Mouse (Mus musculus) erythroblast, adult 5-6 weeks (primary cell): ENCODE data around the gene Gm49380. TPM values are rescaled to one million over a fixed set of nuclear protein-coding genes. Genes with fewer than 3 reads are reported as not detected.

Experiments used
- ATAC-seq: replicated peaks from 2 replicates; pipeline ENCODE4 v1.8.0; 2016; ENCODE audit warnings: moderate number of reproducible peaks, mild to moderate bottlenecking, moderate TSS enrichment, inconsistent platforms; ENCODE audit not compliant: poor library complexity, low FRiP score, severe bottlenecking
- total RNA-seq, 2 experiments: library from RNA; stranded (forward) in 1 of 2; stranded (reverse) in 1 of 2; fragments of 150-400 nt in 1 of 2; fragments of 200-764, 138-1000 nt in 1 of 2; gene quantifications; 2 replicates each; pipeline versions ENCODE4 v1.2.3 to v1.2.4; 2015 to 2017; ENCODE audit warnings: low replicate concordance in 2 of 2

The Gm49380 gene
- total RNA-seq, 2 experiments from 2014 or later: not detected

- no peak for ATAC-seq
Observed at GRCm38 (mm10) chr9:44095781-44096180, 17.5 kb downstream of the Gm49380 start.

GRCm38 (mm10) chr9:44094737-44095136, 18.6 kb downstream of the Gm49380 start:
- ATAC-seq: no peak

GRCm38 (mm10) chr9:44093612-44094503, 19.4 kb downstream of the Gm49380 start:
- no peak for ATAC-seq

GRCm38 (mm10) chr9:44088877-44089608, 24.3 kb downstream of the Gm49380 start:
- ATAC-seq: no peak

- ATAC-seq: no peak
Observed at GRCm38 (mm10) chr9:44087761-44088455, 25.4 kb downstream of the Gm49380 start.

DNA sequence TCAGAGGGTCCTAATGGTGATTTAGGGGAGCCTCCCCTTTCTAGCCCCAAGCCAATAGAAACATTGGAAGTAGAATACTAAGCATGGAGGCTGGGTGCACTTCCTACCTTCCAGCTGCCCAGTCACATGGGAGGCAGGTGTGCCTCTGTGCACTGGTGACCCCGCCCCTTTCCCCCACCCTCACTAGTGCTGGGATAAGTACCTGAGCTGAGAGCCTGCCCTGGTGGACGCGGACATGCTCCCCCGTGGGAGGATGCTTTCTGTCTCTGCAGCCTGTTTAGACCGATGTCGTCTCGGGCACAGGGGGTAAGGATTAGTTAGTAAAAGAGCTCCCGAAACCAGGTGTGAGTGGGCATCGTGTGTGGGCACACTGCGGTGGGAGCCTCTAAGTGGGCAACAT, 26.3 kb downstream of the Gm49380 start:
- no peak for ATAC-seq

DNA sequence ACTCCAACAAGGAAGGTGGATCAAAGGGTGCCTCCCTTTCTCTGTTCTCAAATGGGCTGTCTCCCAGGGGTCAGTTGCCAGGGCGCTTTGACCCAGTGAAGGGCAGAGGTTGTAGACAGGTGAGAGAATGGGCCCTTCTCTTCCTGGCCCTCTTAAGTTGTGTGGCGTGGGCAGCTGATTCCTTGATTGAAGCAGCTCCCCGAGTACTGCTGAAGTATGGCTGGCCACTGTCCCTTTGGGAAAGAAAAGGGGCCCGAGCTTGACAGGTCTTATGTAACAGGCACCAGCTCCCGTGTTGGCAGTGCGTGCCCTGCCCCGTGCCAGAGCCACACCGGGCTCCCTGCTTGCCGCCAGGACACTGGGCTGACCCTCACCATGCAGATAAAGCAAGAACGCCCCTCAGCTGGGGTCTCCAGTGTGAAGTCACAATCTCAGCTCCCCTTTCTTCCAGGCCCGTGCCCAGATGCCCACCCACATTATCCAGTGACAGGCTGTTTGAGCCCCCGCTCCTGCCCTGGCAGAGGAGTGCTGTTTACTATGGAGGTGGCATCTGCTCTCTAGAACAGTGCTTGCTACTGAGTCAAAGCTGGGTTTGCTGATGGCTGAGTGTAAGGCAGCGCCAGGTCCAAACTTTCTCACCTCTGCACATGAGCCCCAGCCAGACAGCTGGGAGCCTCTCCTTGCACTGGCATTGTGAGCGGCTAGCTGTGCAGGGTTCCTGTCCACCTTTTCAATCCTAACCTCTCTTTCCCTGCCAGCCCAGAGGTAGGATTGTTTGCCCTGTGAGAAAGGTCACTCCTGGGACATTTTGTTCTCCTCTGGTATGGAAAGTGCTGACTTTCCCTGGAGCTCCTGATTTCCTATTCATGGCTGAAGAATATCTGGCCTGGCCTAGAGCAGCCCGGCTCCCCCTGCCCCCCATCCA, 27.3 kb downstream of the Gm49380 start:
- ATAC-seq: no peak

- no peak for ATAC-seq
Observed at GRCm38 (mm10) chr9:44085276-44085675, 28.0 kb downstream of the Gm49380 start.

- peak; percentile 61 for ATAC-seq
Observed at GRCm38 (mm10) chr9:44084659-44085229, 28.6 kb downstream of the Gm49380 start.

DNA sequence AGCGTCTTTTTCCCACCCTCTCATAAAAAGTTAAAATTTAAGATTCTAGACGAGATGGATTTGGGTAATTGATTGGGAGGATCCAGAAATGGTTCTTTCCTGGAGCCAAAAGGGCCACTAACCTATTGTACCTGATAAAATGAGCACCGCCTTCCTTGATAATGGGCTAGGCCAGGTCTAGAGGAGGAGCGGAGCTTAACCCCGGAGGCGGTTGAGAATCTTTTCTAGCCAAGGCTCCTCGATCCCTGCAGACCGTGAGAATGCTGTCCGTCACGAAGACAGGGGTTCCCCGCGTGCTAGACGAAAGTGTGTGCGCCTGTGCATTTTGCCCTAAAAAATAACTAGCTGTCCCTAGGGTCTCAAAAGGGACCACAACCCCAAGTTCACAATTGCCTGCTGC, 29.1 kb downstream of the Gm49380 start:
- no peak for ATAC-seq

GRCm38 (mm10) chr9:44083392-44084121, 29.7 kb downstream of the Gm49380 start:
- ATAC-seq: no peak

GRCm38 (mm10) chr9:44082266-44082665, 31.0 kb downstream of the Gm49380 start:
- ATAC-seq: no peak

- ATAC-seq: no peak
Observed at GRCm38 (mm10) chr9:44081581-44081980, 31.7 kb downstream of the Gm49380 start.

DNA sequence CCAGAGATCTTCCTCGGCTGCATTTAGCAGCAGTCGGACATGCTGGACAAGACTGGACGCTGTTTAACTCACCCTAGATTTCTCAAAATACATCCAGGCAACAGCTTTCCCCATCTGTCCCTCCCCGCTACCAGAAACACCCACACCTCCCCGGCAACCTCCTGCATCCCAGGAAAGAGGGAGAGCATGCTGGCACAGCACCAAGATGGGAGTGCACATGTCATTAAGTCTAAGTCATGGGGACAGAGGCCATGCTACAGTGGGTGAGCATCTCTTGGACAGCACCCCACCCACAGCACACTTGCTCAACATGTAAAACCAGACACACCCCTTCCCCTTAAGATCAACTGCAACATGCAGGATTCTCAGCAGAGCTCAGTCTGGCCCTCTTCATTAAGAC, 32.3 kb downstream of the Gm49380 start:
- no peak for ATAC-seq

- no peak for ATAC-seq
Observed at GRCm38 (mm10) chr9:44079997-44080780, 33.1 kb downstream of the Gm49380 start.

DNA sequence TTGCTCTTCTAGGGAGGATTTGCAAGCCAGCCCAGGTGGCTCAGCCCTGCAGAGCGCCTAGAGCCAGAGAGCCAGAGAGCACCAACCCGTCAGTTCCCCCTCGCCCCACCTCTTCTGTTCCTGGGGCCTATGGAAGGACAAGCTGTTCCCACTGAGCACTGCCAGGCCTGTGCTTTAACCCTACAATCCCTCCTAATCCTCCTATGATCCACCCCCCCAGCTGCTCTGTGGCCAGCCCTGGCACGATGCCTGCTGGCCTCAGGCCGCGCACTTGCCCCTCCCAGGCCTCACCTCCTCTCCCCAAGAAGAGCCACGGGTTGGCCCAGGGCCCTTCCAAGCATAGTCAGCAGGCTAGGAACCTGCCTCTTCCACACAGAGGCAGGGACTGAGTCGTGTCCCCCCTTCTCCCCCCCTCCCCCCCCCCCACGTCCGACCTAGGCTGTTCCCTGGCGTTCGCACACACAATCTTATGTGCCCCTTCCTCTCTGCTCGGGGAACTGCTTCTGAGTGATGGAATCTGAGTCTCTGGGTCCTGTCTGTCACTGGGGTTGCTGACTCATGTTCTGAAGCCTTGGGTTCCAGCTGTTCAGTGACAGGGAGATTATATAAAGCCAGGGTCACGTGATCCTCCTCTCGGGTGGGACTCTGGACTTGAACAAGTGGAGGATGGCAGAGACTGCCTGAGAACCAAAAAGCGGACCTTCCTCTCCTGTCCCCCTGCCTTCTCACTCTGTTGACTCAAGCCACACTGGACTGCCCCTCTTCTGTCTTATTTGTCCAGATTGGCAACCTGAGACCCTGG, 34.1 kb downstream of the Gm49380 start:
- ATAC-seq: no peak
